25 mouse cellular contexts compared by ENCODE assay signal in the genomic region with DNA sequence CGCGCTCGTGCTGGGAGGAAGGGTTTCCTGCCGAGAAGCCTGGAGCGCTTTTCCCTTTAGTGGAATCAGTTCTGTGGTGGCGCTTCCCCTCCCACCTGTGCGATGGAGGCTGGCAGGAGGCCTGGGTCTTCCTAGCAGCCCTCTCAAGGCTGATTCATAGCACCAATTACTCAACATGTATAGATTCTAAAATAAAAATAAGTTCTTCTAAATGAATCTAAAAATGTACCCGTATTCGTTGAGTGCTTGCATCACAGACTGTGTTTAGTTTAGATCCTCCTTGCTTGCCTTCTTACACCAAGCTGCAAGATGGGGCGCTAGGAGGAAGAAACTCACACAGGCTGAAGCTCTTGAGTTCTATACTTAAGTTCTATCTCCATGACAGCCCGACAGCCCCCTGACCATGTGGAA. TPM values are rescaled to one million over a fixed set of nuclear protein-coding genes. Genes with fewer than 3 reads are reported as not detected.
DNase-seq lines count a peak whose midpoint lies in the region; ATAC-seq lines count a peak whose summit lies in the region.
"Had no signal": no experiment of that assay in that cellular context is flagged by ENCODE, and none has a peak within 500 bp of the region (broad histone marks: within the 10 kb centered on the region; RNA-seq: fewer than 3 reads in every experiment).

No protein-coding gene starts in this region.

- intact Hi-C loops in left cerebral cortex, postnatal 10 days (cut with DNase I) = no loop called here

- H3K4me2 ChIP-seq in hindbrain, embryonic 16.5 days (ENCODE audit: low read length) = no peak overlapping the region
- H3K4me2 ChIP-seq: limb, embryonic 12.5 days; liver, embryonic 15.5 days; midbrain, embryonic 15.5 days had no signal

- no peaks in the 10 kb centered on the region for H3K36me3 ChIP-seq in hindbrain, embryonic 16.5 days (ENCODE audit: control insufficient read depth, insufficient read depth, low read length)
- H3K36me3 ChIP-seq: heart, embryonic 10.5 days; limb, embryonic 12.5 days; liver, embryonic 15.5 days; midbrain, embryonic 15.5 days had no signal

- H3K9ac ChIP-seq in hindbrain, embryonic 16.5 days (ENCODE audit: low read depth, low read length) = no peak overlapping the region
- H3K9ac ChIP-seq: limb, embryonic 12.5 days; liver, embryonic 15.5 days; midbrain, embryonic 15.5 days had no signal

- no peaks in the 10 kb centered on the region for H3K9me3 ChIP-seq in hindbrain, embryonic 16.5 days (ENCODE audit: control insufficient read depth, low read length)
- H3K9me3 ChIP-seq: heart, embryonic 10.5 days; limb, embryonic 12.5 days; liver, embryonic 15.5 days; midbrain, embryonic 15.5 days had no signal

- no peak for ATAC-seq in hindbrain, embryonic 16.5 days
- ATAC-seq: forebrain, embryonic 16.5 days; hindbrain, postnatal 0 days; lung, postnatal 0 days; midbrain, embryonic 15.5 days had no signal

- 81% methylated on average over 11 of the region's 11 CpGs for WGBS in hindbrain, embryonic 16.5 days

- H3K4me1 ChIP-seq in hindbrain, embryonic 16.5 days (ENCODE audit: control insufficient read depth, insufficient read depth, low read depth, low read length) = no peaks in the 10 kb centered on the region
- H3K4me1 ChIP-seq: heart, embryonic 10.5 days; limb, embryonic 12.5 days; liver, embryonic 15.5 days; midbrain, embryonic 15.5 days had no signal

- peak; percentile 11 for DNase-seq in layer of hippocampus, adult 11-12 months (ENCODE audit: low spot score)
- DNase-seq in layer of hippocampus, postnatal 10 days (ENCODE audit: low spot score in 2 of 2) = no peak
- peak; percentile 53 to 66 for DNase-seq in frontal cortex, postnatal 14 days (ENCODE audit: low spot score in 2 of 2)
- DNase-seq in left cerebral cortex, postnatal 10 days (ENCODE audit: extremely low spot score in 1 of 2, low spot score in 2 of 2) = peak; percentile 58 to 61
- peak; percentile 81 for DNase-seq in right cerebral cortex, postnatal 25 days
- no peak for DNase-seq in ovary, adult 18-20 months (ENCODE audit: low spot score)
- DNase-seq in kidney, adult 18-20 months = no peak
- DNase-seq: adrenal gland, adult 2 months; cerebellum, adult 11 months; cerebellum, postnatal 25 days; gastrocnemius, postnatal 36 days; heart, postnatal 10 days; kidney, adult 8-10 months; kidney, postnatal 25 days; retina, postnatal 1 day had no signal

- H3K4me3 ChIP-seq in hindbrain, embryonic 16.5 days (ENCODE audit: low read length) = no peak overlapping the region
- H3K4me3 ChIP-seq: erythroblast, embryonic 14.5 days; heart, embryonic 10.5 days; limb, embryonic 12.5 days; liver, embryonic 15.5 days; midbrain, embryonic 15.5 days had no signal

- no peaks in the 10 kb centered on the region for H3K27me3 ChIP-seq in hindbrain, embryonic 16.5 days (replicated peaks; ENCODE audit: control insufficient read depth, insufficient read depth, low read length)
- H3K27me3 ChIP-seq: CH12.LX; limb, embryonic 12.5 days; liver, embryonic 15.5 days; midbrain, embryonic 15.5 days had no signal

- H3K27ac ChIP-seq in hindbrain, embryonic 16.5 days (ENCODE audit: low read depth, low read length) = no peak overlapping the region
- H3K27ac ChIP-seq: heart, embryonic 10.5 days; hindbrain, postnatal 0 days; limb, embryonic 12.5 days; liver, embryonic 15.5 days; midbrain, embryonic 15.5 days had no signal

RNA-seq across cellular contexts. Expression of gene Egr2, which starts 43.1 kb away (rescaled TPM):
- total RNA-seq in layer of hippocampus, postnatal 10 days (2021) = 1 to 10 TPM; 3.2 to 4.2 TPM
- 1 to 10 TPM; 3.1 to 4.4 TPM for total RNA-seq in left cerebral cortex, postnatal 10 days (2021)
- 1.4 and 1.8 TPM in 2 replicates for polyA plus RNA-seq in hindbrain, embryonic 16.5 days (2015; fragmentation: Nextera tagmentation; extraction: Ambion mirVana)
- polyA plus RNA-seq: erythroblast, embryonic 14.5 days had no signal

RNA-seq across cellular contexts. Expression of gene Ado, which starts 56.6 kb away (rescaled TPM):
- total RNA-seq in layer of hippocampus, postnatal 10 days (2021) = 10 to 100 TPM; 38.7 to 39.2 TPM
- total RNA-seq in left cerebral cortex, postnatal 10 days (2021) = 10 to 100 TPM; 41.0 to 44.4 TPM
- 83.2 and 91.0 TPM in 2 replicates for polyA plus RNA-seq in hindbrain, embryonic 16.5 days (2015; fragmentation: Nextera tagmentation; extraction: Ambion mirVana)

Comparison
In these comparisons a context has a peak if more than half of its experiments do, and no peak if none do; other contexts are left out.
1. DNase-seq: peak in layer of hippocampus, adult 11-12 months (single experiment), frontal cortex, postnatal 14 days (2 of 2), left cerebral cortex, postnatal 10 days (2 of 2) and right cerebral cortex, postnatal 25 days (single experiment); none in layer of hippocampus, postnatal 10 days (0 of 2), ovary, adult 18-20 months (single experiment) and kidney, adult 18-20 months (single experiment).